Mouse (Mus musculus) heart, adult 2 months (tissue): Measurements from ENCODE around the gene Inhbb. TPM values are rescaled to one million over a fixed set of nuclear protein-coding genes. Genes with fewer than 3 reads are reported as not detected.

Experiments
- DNase-seq, 2 experiments: peaks; one replicate each; pipeline ENCODE4 v3.0.0; 2021
- H3K27ac ChIP-seq: fragments of 200-600 bp; 2 replicates; pipeline ENCODE4 v1.8.1; 2022
- H3K27me3 ChIP-seq: fragments of 200-500 bp; 2 replicates; pipeline ENCODE4 v1.6.1; 2012; ENCODE audit warnings: mild to moderate bottlenecking, low read length, inconsistent platforms, mixed read lengths; ENCODE audit not compliant: control insufficient read depth, insufficient read depth
- H3K36me3 ChIP-seq: fragments of 200-500 bp; 2 replicates; pipeline ENCODE4 v1.6.1; 2012; ENCODE audit warnings: low read length, inconsistent platforms; ENCODE audit not compliant: control insufficient read depth, insufficient read depth
- H3K4me1 ChIP-seq: fragments of 200-500 bp; 2 replicates; pipeline ENCODE4 v1.6.1; 2011; ENCODE audit warnings: low read length; ENCODE audit not compliant: control insufficient read depth, insufficient read depth
- H3K4me3 ChIP-seq: fragments of 200-600 bp; 2 replicates; pipeline ENCODE4 v1.8.1; 2022
- H3K79me2 ChIP-seq: fragments of 200-500 bp; replicated peaks from 2 replicates; pipeline ENCODE4 v1.6.1; 2012; ENCODE audit warnings: mild to moderate bottlenecking, inconsistent platforms, low read length, moderate library complexity, mixed read lengths; ENCODE audit not compliant: control insufficient read depth, insufficient read depth
- H3K9ac ChIP-seq: fragments of 200-500 bp; 2 replicates; pipeline ENCODE4 v1.6.1; 2012; ENCODE audit warnings: low read depth, mild to moderate bottlenecking, control low read depth, inconsistent platforms, low read length, mixed read lengths
- CTCF ChIP-seq: fragments of 200-600 bp; IDR thresholded peaks from 2 replicates; pipeline ENCODE4 v1.8.1; 2022; ENCODE audit warnings: antibody characterized with exemption, mild to moderate bottlenecking, moderate library complexity
- EP300 ChIP-seq: fragments of 200-500 bp; IDR thresholded peaks from 2 replicates; pipeline ENCODE4 v1.6.1; 2011; ENCODE audit warnings: low read depth, low read length, control low read depth; ENCODE audit not compliant: insufficient read depth
- POLR2A ChIP-seq: fragments of 200-500 bp; IDR thresholded peaks from 2 replicates; pipeline ENCODE4 v1.6.1; 2011; ENCODE audit warnings: mild to moderate bottlenecking, low read depth, low read length, control low read depth; ENCODE audit not compliant: insufficient read depth
- WGBS: fragments of 180-500 bp; shearing (Covaris S2); methylation state at CpG from one replicate; pipeline ENCODE4 v1.1.7; 2018; 5-methylcytosine and 5-hydroxymethylcytosine counted together
- intact Hi-C: fragments of 180-260 bp; cut with DNase I; formaldehyde crosslinking; loops from one replicate; pipeline ENCODE4 v1.15.1; 2025
- polyA plus RNA-seq: library from polyadenylated mRNA; depleted of rRNA; stranded (reverse); fragments of >200 nt; gene quantifications from 2 replicates; pipeline ENCODE4 v1.2.3, GENCODE M21; 2012
- total RNA-seq, 2 experiments: library from RNA; stranded (reverse); gene quantifications; 2 replicates each; pipeline ENCODE4 v1.2.3; 2021

Inhbb gene
- total and polyA plus RNA-seq, 3 experiments = 0.99 to 2.2 (median 1.1) TPM

- Histone ChIP-seq H3K79me2 (no peaks in the 10 kb centered on the region), H3K4me3 (no peak overlapping the region), H3K36me3 (no peaks in the 10 kb centered on the region), H3K4me1 (no peaks in the 10 kb centered on the region), H3K27me3 (no peaks in the 10 kb centered on the region), H3K27ac (no peak overlapping the region), H3K9ac (no peak overlapping the region)
- DNase-seq = no peak
- TF ChIP-seq EP300 (no peak), POLR2A (no peak), CTCF (no peak)
- WGBS = 79% methylated on average over 7 of the region's 7 CpGs
- intact Hi-C loops = no loop called here
Measured at GRCm38 (mm10) chr1:119409106-119409505, 12.9 kb downstream of the Inhbb start.

GRCm38 (mm10) chr1:119407691-119408315, 14.2 kb downstream of the Inhbb start:
- H3K4me1 ChIP-seq = no peaks in the 10 kb centered on the region
- no peaks in the 10 kb centered on the region for H3K79me2 ChIP-seq
- H3K27me3 ChIP-seq = no peaks in the 10 kb centered on the region
- no peak overlapping the region for H3K9ac ChIP-seq
- H3K4me3 ChIP-seq = no peak overlapping the region
- no peaks in the 10 kb centered on the region for H3K36me3 ChIP-seq
- TF ChIP-seq CTCF (no peak), EP300 (no peak), POLR2A (no peak)
- H3K27ac ChIP-seq = no peak overlapping the region
- intact Hi-C loops = no loop called here
- no peak for DNase-seq
- WGBS = 61% methylated on average over 6 of the region's 6 CpGs

GRCm38 (mm10) chr1:119404798-119405197, 17.2 kb downstream of the Inhbb start:
- no peaks in the 10 kb centered on the region for H3K79me2 ChIP-seq
- H3K4me3 ChIP-seq = no peak overlapping the region
- no peaks in the 10 kb centered on the region for H3K4me1 ChIP-seq
- no peaks in the 10 kb centered on the region for H3K27me3 ChIP-seq
- TF ChIP-seq CTCF = no peak
- no peak for TF ChIP-seq EP300
- TF ChIP-seq POLR2A = no peak
- intact Hi-C loops = no loop called here
- no peaks in the 10 kb centered on the region for H3K36me3 ChIP-seq
- 13% methylated on average over 3 of the region's 3 CpGs for WGBS
- H3K9ac ChIP-seq = no peak overlapping the region
- no peak overlapping the region for H3K27ac ChIP-seq
- no peak for DNase-seq

GRCm38 (mm10) chr1:119404341-119404740, 17.7 kb downstream of the Inhbb start:
- H3K27ac ChIP-seq = no peak overlapping the region
- H3K79me2 ChIP-seq = no peaks in the 10 kb centered on the region
- no peak overlapping the region for H3K9ac ChIP-seq
- H3K4me3 ChIP-seq = no peak overlapping the region
- H3K4me1 ChIP-seq = no peaks in the 10 kb centered on the region
- no peaks in the 10 kb centered on the region for H3K27me3 ChIP-seq
- TF ChIP-seq EP300 = no peak
- whole genome bisulfite sequencing = 82% methylated on average over 4 of the region's 4 CpGs
- intact Hi-C loops = no loop called here
- no peaks in the 10 kb centered on the region for H3K36me3 ChIP-seq
- no peak for DNase-seq

- Histone ChIP-seq H3K4me1 (no peaks in the 10 kb centered on the region), H3K27ac (no peak overlapping the region), H3K9ac (no peak overlapping the region), H3K4me3 (no peak overlapping the region), H3K79me2 (no peaks in the 10 kb centered on the region), H3K27me3 (no peaks in the 10 kb centered on the region), H3K36me3 (no peaks in the 10 kb centered on the region)
- no peak for TF ChIP-seq EP300
- no peak for TF ChIP-seq CTCF
- no peak for TF ChIP-seq POLR2A
- DNase-seq = no peak
- intact Hi-C loops = no loop called here
- 69% methylated on average over 4 of the region's 4 CpGs for WGBS
Measured at GRCm38 (mm10) chr1:119401249-119401648, 20.8 kb downstream of the Inhbb start.

GRCm38 (mm10) chr1:119398640-119399039, 23.4 kb downstream of the Inhbb start:
- WGBS = 68% methylated on average over 2 of the region's 2 CpGs
- intact Hi-C loops = no loop called here
- H3K27ac ChIP-seq = no peak overlapping the region
- no peaks in the 10 kb centered on the region for H3K4me1 ChIP-seq
- H3K36me3 ChIP-seq = no peaks in the 10 kb centered on the region
- H3K79me2 ChIP-seq = no peaks in the 10 kb centered on the region
- H3K27me3 ChIP-seq = no peaks in the 10 kb centered on the region
- no peak overlapping the region for H3K9ac ChIP-seq
- DNase-seq = no peak
- H3K4me3 ChIP-seq = no peak overlapping the region
- TF ChIP-seq EP300 = no peak
- TF ChIP-seq CTCF = no peak
- no peak for TF ChIP-seq POLR2A
